Mouse (Mus musculus): ENCODE results near the gene Nxpe3.

The Nxpe3 gene

DNA sequence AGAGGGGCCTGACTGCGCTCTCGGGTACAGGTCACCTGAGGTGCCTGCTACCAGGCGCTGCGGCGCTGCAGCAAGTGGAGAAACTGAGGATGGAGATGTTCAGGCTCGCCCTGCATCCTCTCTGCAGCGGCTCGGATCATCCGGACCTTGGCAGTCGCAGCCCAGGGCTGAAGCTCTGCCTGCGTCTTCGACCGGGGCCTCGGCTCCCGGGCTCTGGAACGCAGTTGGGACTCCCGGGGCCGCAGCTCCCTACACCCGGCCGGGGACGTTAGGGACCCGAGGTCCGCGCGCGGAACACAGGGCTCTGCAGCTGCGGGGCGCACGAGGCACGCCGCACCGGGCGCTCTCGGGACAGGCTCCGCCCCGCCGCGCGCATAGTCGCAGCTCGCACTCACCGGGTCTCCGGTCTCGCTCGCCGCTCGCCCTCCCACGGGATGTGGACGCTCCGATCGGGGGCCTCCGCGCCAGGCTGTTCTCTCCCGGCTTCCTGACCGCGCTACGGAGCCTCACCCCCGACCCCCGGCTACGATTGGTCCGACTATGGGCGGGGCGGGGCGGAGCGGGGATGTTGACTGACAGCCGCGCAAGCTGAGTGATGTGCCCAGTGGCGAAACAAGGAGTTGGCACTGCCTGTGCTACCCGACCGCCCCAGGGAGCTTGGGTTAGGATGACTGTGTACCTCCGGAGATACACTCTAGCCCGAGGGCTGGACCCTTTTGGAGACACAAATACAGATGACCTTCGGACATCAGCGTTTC is at the start of gene Nxpe3:
Gene Nxpe3, minus strand, starts transcription at position 393 of the 758 bp plus-strand sequence.
- peak; percentile 83 for DNase-seq (ENCODE audit: low spot score)

DNA sequence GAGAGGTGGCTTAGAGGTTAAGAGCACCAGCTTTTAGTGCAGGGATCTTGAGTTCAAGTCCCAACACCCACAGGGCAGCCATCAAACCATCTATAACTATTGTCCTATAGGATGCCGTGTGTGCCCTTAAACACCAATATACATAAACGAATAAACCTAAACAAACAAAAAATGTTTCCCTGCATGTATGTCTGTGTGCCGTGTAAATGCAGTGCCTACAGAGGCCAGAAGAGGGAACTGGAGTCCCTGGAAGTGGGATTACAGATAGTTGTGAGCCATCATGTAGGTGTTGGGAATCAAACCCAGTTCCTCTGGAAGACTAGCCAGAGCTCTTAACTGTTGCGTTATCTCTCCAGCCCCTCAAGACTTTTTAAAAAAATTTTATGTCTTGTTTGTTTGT is 45.7 kb upstream of the Nxpe3 start:
- DNase-seq (ENCODE audit: low spot score) = no peak

DNA sequence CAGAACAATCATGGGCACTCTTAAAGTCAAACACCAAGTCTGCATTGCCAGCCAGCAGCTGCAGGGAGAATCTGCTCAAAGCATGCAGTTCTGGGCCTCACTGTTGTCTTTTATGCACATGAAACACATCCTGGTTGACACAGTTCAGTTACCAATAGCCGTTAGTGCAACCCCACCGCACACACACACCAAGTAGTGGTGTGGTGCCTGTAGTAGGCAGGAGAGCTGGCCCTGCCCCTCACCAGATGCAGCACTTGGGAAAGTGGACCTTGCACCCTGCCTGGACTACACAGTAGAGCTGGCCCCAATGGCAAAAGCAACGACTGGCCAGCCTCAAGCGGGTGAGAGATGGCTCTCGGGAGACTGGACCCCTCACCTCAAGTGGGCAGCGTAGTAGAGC is 44.6 kb upstream of the Nxpe3 start:
- DNase-seq (ENCODE audit: low spot score) = no peak

GRCm38 (mm10) chr16:55938761-55939160 is 43.7 kb upstream of the Nxpe3 start:
- DNase-seq (ENCODE audit: low spot score) = no peak

- peak; percentile 88 for DNase-seq (ENCODE audit: low spot score)
Observed at GRCm38 (mm10) chr16:55934453-55935037, 39.5 kb upstream of the Nxpe3 start, which contains the start of gene Cep97. Cep97 (minus strand) TSS chr16:55934855.

- peak; percentile 26 for DNase-seq (ENCODE audit: low spot score)
Observed at GRCm38 (mm10) chr16:55933681-55934343, 38.7 kb upstream of the Nxpe3 start.

- DNase-seq (ENCODE audit: low spot score) = no peak
Observed at GRCm38 (mm10) chr16:55924010-55924409, 28.9 kb upstream of the Nxpe3 start.

GRCm38 (mm10) chr16:55922079-55922478 is 27.0 kb upstream of the Nxpe3 start:
- DNase-seq (ENCODE audit: low spot score) = no peak

- DNase-seq (ENCODE audit: low spot score) = no peak
Observed at GRCm38 (mm10) chr16:55914716-55915115, 19.6 kb upstream of the Nxpe3 start.

GRCm38 (mm10) chr16:55910208-55910793 is 15.2 kb upstream of the Nxpe3 start:
- no peak for DNase-seq (ENCODE audit: low spot score)

DNA sequence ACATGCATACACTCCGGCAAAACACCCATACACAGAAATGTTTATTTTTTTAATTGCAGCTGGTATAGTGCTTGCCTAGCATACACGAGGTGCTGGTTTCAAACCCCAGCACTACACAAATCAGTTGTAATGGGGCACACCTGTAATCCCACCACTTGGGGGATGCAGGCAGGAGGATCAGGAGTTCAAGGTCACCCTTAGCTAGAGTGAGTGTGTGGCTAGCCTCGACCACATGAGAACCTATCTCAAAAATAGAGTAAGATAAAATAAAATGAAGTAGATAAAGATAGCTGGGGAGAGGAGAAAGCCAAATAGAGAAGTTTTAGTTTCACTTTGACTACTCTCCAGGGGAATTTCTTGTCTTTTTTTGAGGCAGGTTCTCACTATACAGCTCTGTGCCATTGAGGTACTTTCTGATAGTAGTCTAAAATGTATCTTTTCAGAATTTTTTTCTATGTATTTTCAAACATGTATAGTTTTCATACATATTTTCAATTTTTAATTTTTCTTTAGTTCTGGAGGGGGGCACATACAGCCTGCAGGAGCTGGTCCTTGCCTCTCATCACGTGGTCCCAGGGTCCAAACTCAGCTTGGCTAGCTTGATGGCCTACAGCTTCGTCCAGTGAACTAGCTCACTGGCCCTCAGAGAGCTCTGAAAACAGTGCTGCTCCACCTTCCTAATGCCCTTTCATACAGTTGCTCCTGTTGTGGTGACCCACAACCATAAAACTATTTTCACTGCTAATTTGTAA is 12.0 kb upstream of the Nxpe3 start:
- DNase-seq (ENCODE audit: low spot score) = no peak

DNA sequence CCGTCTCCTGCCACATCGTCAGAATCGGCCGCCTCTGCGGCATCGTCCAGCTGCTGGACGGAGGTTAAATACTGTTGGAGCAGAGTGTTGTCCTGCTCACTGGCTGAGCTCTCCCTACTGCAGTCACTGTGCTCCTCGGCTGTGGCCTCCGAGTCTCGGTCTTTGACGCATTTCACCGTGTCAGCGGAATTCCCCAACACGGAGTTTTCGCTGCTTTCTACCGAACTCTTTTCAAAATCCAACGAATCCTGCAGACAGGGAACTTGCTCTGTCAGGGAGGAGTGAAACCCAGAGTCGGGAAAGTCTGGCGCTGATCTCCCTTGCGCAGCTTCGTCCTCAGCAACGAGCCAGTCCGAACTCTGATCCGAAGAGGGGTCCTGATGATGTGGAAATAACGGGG is 10.3 kb upstream of the Nxpe3 start:
- no peak for DNase-seq (ENCODE audit: low spot score)

GRCm38 (mm10) chr16:55901839-55902756 is 7.0 kb upstream of the Nxpe3 start:
- no peak for DNase-seq (ENCODE audit: low spot score)

DNA sequence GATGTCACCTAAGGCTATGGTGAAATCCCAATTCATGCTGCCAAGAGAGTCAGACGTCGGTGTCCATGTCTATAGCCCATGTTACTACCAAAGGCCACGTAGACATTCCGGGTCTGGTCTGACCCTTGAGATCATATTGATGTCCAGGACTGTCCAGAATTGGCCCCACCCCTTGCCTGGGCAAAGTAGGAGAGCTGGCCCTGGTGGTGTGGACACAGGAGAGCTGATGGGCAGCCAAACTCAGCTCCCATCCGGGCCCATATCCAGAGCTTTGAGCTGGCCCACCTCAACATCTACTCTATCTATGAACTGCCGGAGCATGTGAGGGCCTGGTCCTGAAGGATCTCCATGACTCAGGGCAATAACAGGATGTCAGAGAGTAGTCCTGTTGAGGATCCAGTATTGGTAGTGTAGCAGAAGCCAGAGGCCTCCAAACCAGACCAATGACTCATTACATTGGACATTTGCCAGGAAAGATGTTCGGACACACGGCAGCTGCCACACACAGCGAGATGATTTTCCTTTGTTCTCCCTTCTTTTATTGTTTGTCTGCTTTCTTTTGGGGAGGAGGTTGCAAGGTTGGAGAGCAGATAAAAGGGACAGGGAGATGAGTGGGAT is 3.4 kb upstream of the Nxpe3 start:
- DNase-seq (ENCODE audit: low spot score) = no peak

DNA sequence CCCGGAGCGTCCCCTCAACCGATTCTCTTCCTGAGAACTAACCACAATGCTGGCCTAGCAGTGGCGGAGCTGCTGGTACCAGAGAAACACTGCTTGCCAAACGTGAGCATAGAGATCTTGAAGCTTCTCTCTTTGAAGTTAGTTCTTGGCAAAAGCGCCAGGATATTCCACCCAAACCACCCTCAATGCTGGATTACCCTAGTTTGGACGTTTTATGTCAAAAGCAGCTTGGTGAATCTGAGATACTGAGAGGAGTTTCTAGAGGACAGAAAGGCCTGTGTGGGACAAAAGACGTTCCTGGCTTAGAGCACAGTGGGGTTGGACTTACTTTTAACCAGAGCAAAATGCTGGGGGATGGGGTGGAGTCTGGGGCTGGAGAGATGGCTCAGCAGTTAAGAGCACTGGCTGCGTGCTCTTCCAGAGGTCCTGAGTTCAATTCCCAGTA is 588 bp upstream of the Nxpe3 start:
- no peak for DNase-seq (ENCODE audit: low spot score)

DNA sequence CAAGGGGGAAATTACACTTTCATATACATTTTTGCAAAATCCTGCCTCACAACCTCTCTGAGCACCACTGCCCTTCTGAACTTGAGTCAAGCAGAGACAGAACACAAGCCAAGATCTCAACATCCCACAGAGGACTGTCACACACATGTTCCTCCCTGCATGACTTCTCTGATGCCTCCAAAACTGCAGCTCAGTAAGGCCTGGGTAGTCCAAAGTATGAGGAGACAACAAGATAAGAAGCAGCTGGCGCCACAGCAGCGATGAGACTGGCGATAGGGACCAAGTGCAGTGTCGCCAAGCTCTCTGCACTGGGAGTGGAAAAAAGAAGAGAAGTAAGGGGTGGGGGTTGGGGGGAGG is 571 bp downstream of the Nxpe3 start:
- DNase-seq (ENCODE audit: low spot score) = peak; percentile 43

GRCm38 (mm10) chr16:55893410-55894107 is 1.5 kb downstream of the Nxpe3 start:
- peak; percentile 26 for DNase-seq (ENCODE audit: low spot score)

DNA sequence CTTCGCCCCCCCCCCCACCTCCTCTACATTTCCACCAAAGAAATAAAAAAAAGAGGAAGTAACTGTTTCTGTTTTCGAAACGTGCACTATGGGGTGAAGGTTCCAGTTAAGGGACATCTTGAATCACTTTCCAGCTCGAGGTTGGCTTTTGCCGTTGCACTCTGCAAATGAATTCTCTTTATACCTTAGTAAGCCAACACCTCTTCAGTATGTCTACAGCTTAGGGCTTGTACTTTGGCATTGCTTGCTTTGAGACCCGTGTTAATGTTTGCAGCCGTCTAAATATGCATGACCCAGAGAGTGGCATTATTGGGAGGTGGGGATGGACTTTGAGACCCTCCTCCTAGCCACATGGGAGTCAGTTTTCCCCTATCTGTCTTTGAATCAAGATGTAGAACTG is 2.6 kb downstream of the Nxpe3 start:
- DNase-seq (ENCODE audit: low spot score) = no peak

- no peak for DNase-seq (ENCODE audit: low spot score)
Observed at GRCm38 (mm10) chr16:55891346-55891745, 3.7 kb downstream of the Nxpe3 start.

All from urinary bladder, postnatal 14 days (tissue).